Mouse (Mus musculus) embryonic fibroblast, embryonic 13.5 days (primary cell): ENCODE results near the gene Paip2b.
A peak's percentile ranks its signal among the peaks of the same experiment; 100 is the strongest.

Source experiments
- CTCF ChIP-seq: IDR thresholded peaks from 2 replicates; pipeline ENCODE4 v1.5.1; 2011; ENCODE audit warnings: mild to moderate bottlenecking, control low read depth, low read length, moderate library complexity, borderline replicate concordance; ENCODE audit not compliant: insufficient read depth
- POLR2A ChIP-seq: IDR thresholded peaks from 2 replicates; pipeline ENCODE4 v1.6.1; 2011; ENCODE audit warnings: low read depth, mild to moderate bottlenecking, control low read depth, low read length, moderate library complexity

- TF ChIP-seq CTCF (no peak), POLR2A (peak; percentile 90)
Observed at GRCm38 (mm10) chr6:83794760-83795296, 36.7 kb downstream of the Paip2b start, which contains the start of gene Nagk.
